In genomic region chr1:161767101-161767524, GRCm38 (mm10) we compare ENCODE assay signal across 10 mouse cellular contexts. TPM values are rescaled to one million over a fixed set of nuclear protein-coding genes. Genes with fewer than 3 reads are reported as not detected.
DNase-seq lines count a peak whose midpoint lies in the region; ATAC-seq and TF ChIP-seq lines count a peak whose summit lies in the region.
"Had no signal": no experiment of that assay in that cellular context is flagged by ENCODE, and none has a peak within 500 bp of the region (broad histone marks: within the 10 kb centered on the region; RNA-seq: fewer than 3 reads in every experiment).

No protein-coding gene starts in this region.

- H3K4me2 ChIP-seq in lung, postnatal 0 days (replicated peaks; ENCODE audit: low read depth, low read length) = no peak overlapping the region; the same call in 1 of the 2 replicates
- H3K4me2 ChIP-seq in liver, embryonic 15.5 days = peak overlapping the region; percentile 69
- H3K4me2 ChIP-seq: neural tube, embryonic 15.5 days had no signal

- H3K4me3 ChIP-seq in lung, postnatal 0 days (ENCODE audit: low read depth, low read length) = 0 out of 2 replicates have a peak overlapping the region, but pooled peaks have one; percentile 8
- H3K4me3 ChIP-seq in liver, embryonic 15.5 days (replicated peaks) = peak overlapping the region; percentile 46
- H3K4me3 ChIP-seq: neural tube, embryonic 15.5 days had no signal

- H3K36me3 ChIP-seq in lung, postnatal 0 days (ENCODE audit: insufficient read depth, low read length) = no peaks in the 10 kb centered on the region
- no peaks in the 10 kb centered on the region for H3K36me3 ChIP-seq in liver, embryonic 15.5 days (replicated peaks)
- H3K36me3 ChIP-seq: neural tube, embryonic 15.5 days had no signal

- 39% methylated on average over 12 of the region's 12 CpGs for WGBS in lung, postnatal 0 days
- 13% methylated on average over 12 of the region's 12 CpGs for WGBS in liver, embryonic 15.5 days (ENCODE audit: insufficient replicate concordance)

- H3K9me3 ChIP-seq in lung, postnatal 0 days (ENCODE audit: low read length) = no peaks in the 10 kb centered on the region
- H3K9me3 ChIP-seq in liver, embryonic 15.5 days (replicated peaks) = no peaks in the 10 kb centered on the region
- H3K9me3 ChIP-seq: neural tube, embryonic 15.5 days had no signal

- no peak overlapping the region for H3K9ac ChIP-seq in lung, postnatal 0 days (replicated peaks; ENCODE audit: low read depth)
- peak overlapping the region; percentile 26; the same call in 1 of the 2 replicates for H3K9ac ChIP-seq in liver, embryonic 15.5 days
- H3K9ac ChIP-seq: neural tube, embryonic 15.5 days had no signal

- peak; percentile 19 for DNase-seq in lung, postnatal 0 days (ENCODE audit: low spot score)
- no peak for DNase-seq in lung, postnatal 10 days
- DNase-seq in c-Kit-positive CD71-negative TER-119-negative erythroid progenitor cells, embryonic 14.5 days (ENCODE audit: low read depth) = peak; percentile 53
- peak; percentile 47 for DNase-seq in thymus, postnatal 14 days
- no peak for DNase-seq in cerebellum, postnatal 10 days
- DNase-seq in cerebellum, postnatal 14 days = no peak
- DNase-seq in embryo, embryonic 9.5 days (ENCODE audit: extremely low spot score) = no peak
- DNase-seq: gastrocnemius, postnatal 14 days had no signal

- no peak overlapping the region for H3K27ac ChIP-seq in lung, postnatal 0 days (ENCODE audit: low read length)
- 0 out of 2 replicates have a peak overlapping the region, but pooled peaks have one; percentile 9 for H3K27ac ChIP-seq in liver, embryonic 15.5 days (replicated peaks)
- H3K27ac ChIP-seq: neural tube, embryonic 15.5 days had no signal

- no peak for ATAC-seq in lung, postnatal 0 days
- ATAC-seq in liver, embryonic 15.5 days (ENCODE audit: insufficient read depth) = peak; percentile 49

- no peaks in the 10 kb centered on the region for H3K27me3 ChIP-seq in lung, postnatal 0 days (replicated peaks; ENCODE audit: insufficient read depth, low read length)
- no peaks in the 10 kb centered on the region for H3K27me3 ChIP-seq in liver, embryonic 15.5 days
- H3K27me3 ChIP-seq: neural tube, embryonic 15.5 days had no signal

- TF ChIP-seq CTCF in lung, postnatal 0 days (IDR thresholded peaks at IDR 0.05) = no peak

- no peaks in the 10 kb centered on the region; the same call in 1 of the 2 replicates for H3K4me1 ChIP-seq in lung, postnatal 0 days (ENCODE audit: insufficient read depth, low read depth, low read length)
- peaks cover 32% of the 10 kb centered on the region for H3K4me1 ChIP-seq in liver, embryonic 15.5 days (replicated peaks)
- H3K4me1 ChIP-seq: neural tube, embryonic 15.5 days had no signal

- TF ChIP-seq EP300 in lung, postnatal 0 days (IDR thresholded peaks at IDR 0.05) = no peak

RNA-seq across cellular contexts. Expression of gene Fasl, which starts 21.2 kb away (rescaled TPM):
- 0.10 and 0.11 TPM in 2 replicates for polyA plus RNA-seq in lung, postnatal 0 days (2015; fragmentation: Nextera tagmentation; extraction: Ambion mirVana)
- 0.06 and 0.08 TPM in 2 replicates for polyA plus RNA-seq in liver, embryonic 15.5 days (2015; fragmentation: Nextera tagmentation; extraction: Ambion mirVana)

Comparison
In these comparisons a context has a peak if more than half of its experiments do, and no peak if none do; other contexts are left out.
1. DNase-seq: peak in lung, postnatal 0 days (single experiment), c-Kit-positive CD71-negative TER-119-negative erythroid progenitor cells, embryonic 14.5 days (single experiment) and thymus, postnatal 14 days (single experiment); none in lung, postnatal 10 days (single experiment), cerebellum, postnatal 10 days (0 of 2), cerebellum, postnatal 14 days (0 of 2) and embryo, embryonic 9.5 days (single experiment).